Mouse (Mus musculus) lung, embryonic 16.5 days (tissue): Measurements from ENCODE around the gene Nr1i2. TPM values are rescaled to one million over a fixed set of nuclear protein-coding genes. Genes with fewer than 3 reads are reported as not detected.

Experiments
- ATAC-seq: fragments of 200-750 bp; cut with Nextera tagmentation; 2 replicates; pipeline ENCODE4 v1.8.0; 2017; ENCODE audit warnings: low read depth, mild to moderate bottlenecking, moderate library complexity
- H3K27ac ChIP-seq: fragments of 300-500 bp; sonication (generic); 2 replicates; pipeline ENCODE4 v1.5.1; 2014; ENCODE audit warnings: mild to moderate bottlenecking, control low read depth, low read length
- H3K27me3 ChIP-seq: fragments of 300-500 bp; sonication (generic); 2 replicates; pipeline ENCODE4 v1.6.1; 2014; ENCODE audit warnings: low read depth, low read length, mixed read lengths; ENCODE audit not compliant: control insufficient read depth, insufficient read depth
- H3K36me3 ChIP-seq: fragments of 300-500 bp; sonication (generic); 2 replicates; pipeline ENCODE4 v1.6.1; 2014; ENCODE audit warnings: low read length; ENCODE audit not compliant: control insufficient read depth, insufficient read depth
- H3K4me1 ChIP-seq: fragments of 300-500 bp; sonication (generic); replicated peaks from 2 replicates; pipeline ENCODE4 v1.6.1; 2014; ENCODE audit warnings: low read length, mixed read lengths; ENCODE audit not compliant: control insufficient read depth, insufficient read depth
- H3K4me2 ChIP-seq: fragments of 300-500 bp; sonication (generic); 2 replicates; pipeline ENCODE4 v1.6.1; 2014; ENCODE audit warnings: low read depth, low read length, control low read depth
- H3K4me3 ChIP-seq: fragments of 300-500 bp; sonication (generic); 2 replicates; pipeline ENCODE4 v1.5.1; 2014; ENCODE audit warnings: mild to moderate bottlenecking, low read length, control low read depth
- H3K9ac ChIP-seq: fragments of 300-500 bp; sonication (generic); 2 replicates; pipeline ENCODE4 v1.6.1; 2014; ENCODE audit warnings: low read length, control low read depth
- H3K9me3 ChIP-seq: fragments of 300-500 bp; sonication (generic); 2 replicates; pipeline ENCODE4 v1.6.1; 2016; ENCODE audit warnings: low read length; ENCODE audit not compliant: control insufficient read depth
- WGBS: fragments of 180-500 bp; shearing (Covaris S2); extraction: QIAGEN DNeasy Blood & Tissue Kit; methylation state at CpG from one replicate; pipeline ENCODE4 v1.1.7; 2014; 5-methylcytosine and 5-hydroxymethylcytosine counted together
- polyA plus RNA-seq: library from polyadenylated mRNA; unstranded; fragments of >200 nt; fragmentation: Nextera tagmentation; extraction: Ambion mirVana; gene quantifications from 2 replicates; pipeline ENCODE4 v1.2.1, GENCODE M21; 2015

The Nr1i2 gene
- polyA plus RNA-seq, 1 experiment from 2014 or later: not detected

DNA sequence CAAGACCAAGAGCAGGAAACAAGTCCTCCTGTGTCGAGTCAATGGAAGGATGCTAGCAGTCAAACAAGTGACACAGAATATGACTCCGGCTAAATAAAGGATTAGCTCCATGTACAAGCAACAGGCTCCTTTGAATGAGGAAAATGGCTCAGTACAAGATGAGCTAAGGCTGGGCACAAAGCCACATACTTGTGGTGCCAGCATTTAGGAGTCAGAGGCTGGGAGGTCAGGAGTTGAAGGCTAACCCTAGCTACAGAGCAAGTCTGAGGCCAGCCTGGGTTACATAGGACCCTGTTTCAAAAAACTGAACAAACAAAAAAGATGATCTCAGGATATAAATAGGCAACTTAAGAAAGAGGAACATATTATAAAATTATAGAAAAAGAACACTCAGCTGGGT, 4.5 kb downstream of the Nr1i2 start:
- no peaks in the 10 kb centered on the region for H3K27me3 ChIP-seq

DNA sequence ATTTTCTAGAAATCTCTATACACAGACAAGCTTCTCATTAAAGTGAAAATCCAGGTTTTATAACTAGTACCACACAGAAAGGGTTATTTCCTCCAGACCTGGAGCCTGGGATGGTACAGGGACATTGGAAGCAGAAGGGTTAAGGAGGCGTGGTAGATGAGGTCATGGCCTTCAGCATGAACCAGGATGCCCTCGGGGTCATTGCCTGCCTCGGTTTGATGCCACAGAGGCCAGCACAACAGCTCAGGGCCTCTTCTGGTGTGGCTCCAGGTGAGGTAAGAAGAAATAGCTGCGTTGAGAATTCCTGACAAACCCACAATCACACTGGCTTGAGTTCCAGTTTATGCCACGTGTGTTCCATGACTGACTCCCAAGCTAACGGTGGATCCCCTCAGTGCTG, 5.8 kb downstream of the Nr1i2 start:
- Histone ChIP-seq H3K36me3 (no peaks in the 10 kb centered on the region), H3K4me2 (no peak overlapping the region), H3K9me3 (no peaks in the 10 kb centered on the region), H3K4me1 (no peaks in the 10 kb centered on the region), H3K27ac (no peak overlapping the region), H3K27me3 (no peaks in the 10 kb centered on the region), H3K4me3 (no peak overlapping the region), H3K9ac (no peak overlapping the region)
- WGBS: 29% methylated on average over 6 of the region's 6 CpGs
- ATAC-seq: no peak

More for the DNA sequence above, 4.5 kb downstream of the Nr1i2 start:
- no peak overlapping the region for H3K27ac ChIP-seq
- H3K4me3 ChIP-seq: no peak overlapping the region
- no peak overlapping the region for H3K9ac ChIP-seq
- H3K9me3 ChIP-seq: no peaks in the 10 kb centered on the region
- 53% methylated on average over 2 of the region's 2 CpGs for WGBS
- peaks cover under 1% of the 10 kb centered on the region; the same call in 1 of the 2 replicates for H3K4me1 ChIP-seq
- no peak overlapping the region for H3K4me2 ChIP-seq
- H3K36me3 ChIP-seq: no peaks in the 10 kb centered on the region
- ATAC-seq: no peak

GRCm38 (mm10) chr16:38287762-38288161, 6.9 kb downstream of the Nr1i2 start:
- WGBS: 69% methylated on average over 3 of the region's 3 CpGs
- no peak for ATAC-seq
- Histone ChIP-seq H3K36me3 (no peaks in the 10 kb centered on the region), H3K9me3 (no peaks in the 10 kb centered on the region), H3K4me1 (no peaks in the 10 kb centered on the region), H3K4me3 (no peak overlapping the region), H3K9ac (no peak overlapping the region), H3K27ac (no peak overlapping the region), H3K4me2 (no peak overlapping the region), H3K27me3 (no peaks in the 10 kb centered on the region)

DNA sequence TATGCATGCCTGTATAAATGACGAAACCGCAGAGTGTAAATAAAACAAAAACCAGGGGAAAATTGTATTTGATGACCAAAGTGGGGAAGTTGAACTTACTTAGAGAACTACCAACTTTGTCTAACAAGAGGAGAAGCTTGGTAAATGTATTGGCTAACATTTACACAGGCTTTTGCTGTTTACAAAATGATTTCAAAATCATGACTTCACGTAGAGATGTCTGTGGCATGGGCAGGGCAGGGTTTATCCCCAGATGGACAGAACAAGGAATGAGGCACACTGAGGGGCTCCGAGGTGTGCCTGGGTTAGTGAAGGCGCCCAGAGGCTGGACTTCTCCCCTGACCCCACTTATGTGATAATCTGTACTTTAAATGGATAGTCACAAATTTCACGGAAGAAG, 7.3 kb downstream of the Nr1i2 start:
- no peaks in the 10 kb centered on the region for H3K36me3 ChIP-seq
- H3K9ac ChIP-seq: no peak overlapping the region
- H3K27me3 ChIP-seq: no peaks in the 10 kb centered on the region
- no peak for ATAC-seq
- no peak overlapping the region for H3K4me2 ChIP-seq
- H3K27ac ChIP-seq: no peak overlapping the region
- no peaks in the 10 kb centered on the region for H3K4me1 ChIP-seq
- 46% methylated on average over 6 of the region's 6 CpGs for WGBS
- no peaks in the 10 kb centered on the region for H3K9me3 ChIP-seq
- no peak overlapping the region for H3K4me3 ChIP-seq

GRCm38 (mm10) chr16:38286541-38286940, 8.1 kb downstream of the Nr1i2 start:
- whole genome bisulfite sequencing: 54% methylated on average over 4 of the region's 4 CpGs
- Histone ChIP-seq H3K4me1 (no peaks in the 10 kb centered on the region), H3K9me3 (no peaks in the 10 kb centered on the region), H3K27ac (no peak overlapping the region), H3K36me3 (no peaks in the 10 kb centered on the region), H3K27me3 (no peaks in the 10 kb centered on the region), H3K4me2 (no peak overlapping the region), H3K4me3 (no peak overlapping the region), H3K9ac (no peak overlapping the region)
- ATAC-seq: no peak

GRCm38 (mm10) chr16:38285801-38286200, 8.8 kb downstream of the Nr1i2 start:
- Histone ChIP-seq H3K27ac (no peak overlapping the region), H3K9ac (no peak overlapping the region), H3K36me3 (no peaks in the 10 kb centered on the region), H3K9me3 (no peaks in the 10 kb centered on the region), H3K4me3 (no peak overlapping the region), H3K27me3 (no peaks in the 10 kb centered on the region), H3K4me2 (no peak overlapping the region), H3K4me1 (no peaks in the 10 kb centered on the region)
- 62% methylated on average over 7 of the region's 7 CpGs for whole genome bisulfite sequencing
- ATAC-seq: no peak

DNA sequence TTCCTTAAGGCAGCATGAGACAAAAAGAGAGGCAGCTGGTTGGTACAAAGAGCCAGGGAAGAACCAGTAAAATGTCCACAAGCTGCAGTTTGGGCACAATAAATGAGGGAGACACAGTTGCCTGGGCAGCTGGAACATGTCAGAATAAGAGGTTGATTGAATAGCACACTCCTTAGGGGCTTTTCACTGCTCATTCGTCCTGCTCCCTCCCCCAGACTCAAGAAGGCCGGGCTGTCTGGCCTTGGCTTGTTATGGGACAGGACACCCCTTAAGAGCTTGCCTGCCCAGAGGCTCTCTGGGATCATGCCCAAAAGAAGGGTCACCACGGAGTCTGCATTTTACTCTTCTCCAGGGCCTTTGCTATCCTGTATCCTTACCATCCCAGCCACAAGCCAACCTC, 11.3 kb downstream of the Nr1i2 start:
- H3K4me3 ChIP-seq: no peak overlapping the region
- no peaks in the 10 kb centered on the region for H3K9me3 ChIP-seq
- no peaks in the 10 kb centered on the region for H3K4me1 ChIP-seq
- H3K27me3 ChIP-seq: no peaks in the 10 kb centered on the region
- 23% methylated on average over 3 of the region's 3 CpGs for WGBS
- no peak overlapping the region for H3K9ac ChIP-seq
- H3K27ac ChIP-seq: no peak overlapping the region
- no peaks in the 10 kb centered on the region for H3K36me3 ChIP-seq
- no peak overlapping the region for H3K4me2 ChIP-seq
- ATAC-seq: no peak

DNA sequence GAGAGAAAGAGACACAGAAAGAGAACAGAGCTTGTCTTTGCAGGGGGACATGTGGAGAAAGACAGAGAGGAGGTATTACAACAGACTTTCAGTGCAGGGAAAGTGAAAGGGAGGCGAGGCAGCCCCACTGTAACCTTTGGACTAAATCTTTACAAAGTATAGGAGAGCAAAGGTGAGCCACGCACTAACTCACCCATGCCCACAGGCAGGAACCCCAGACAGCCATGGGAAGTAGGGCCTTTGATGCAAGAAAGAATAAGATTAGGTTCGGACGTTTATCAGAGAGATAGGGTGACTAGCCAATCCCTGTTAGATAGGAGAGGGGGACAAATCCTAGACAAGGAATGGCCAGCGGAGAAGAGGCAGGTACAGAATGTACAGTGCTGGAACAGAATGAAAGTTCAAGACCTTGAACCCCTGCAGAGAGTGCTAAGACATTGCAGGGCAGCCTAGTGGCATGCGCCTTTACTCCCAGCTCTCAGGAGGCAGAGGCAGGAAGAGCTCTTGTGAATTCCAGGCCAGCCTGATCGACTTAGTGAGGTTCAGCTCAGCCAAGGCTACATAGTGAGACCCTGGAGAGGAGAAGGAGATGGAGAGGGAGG, 12.0 kb downstream of the Nr1i2 start:
- Histone ChIP-seq H3K4me1 (no peaks in the 10 kb centered on the region), H3K27ac (no peak overlapping the region), H3K27me3 (no peaks in the 10 kb centered on the region), H3K4me3 (no peak overlapping the region), H3K36me3 (no peaks in the 10 kb centered on the region), H3K4me2 (no peak overlapping the region), H3K9ac (no peak overlapping the region), H3K9me3 (no peaks in the 10 kb centered on the region)
- WGBS: 73% methylated on average over 7 of the region's 7 CpGs
- no peak for ATAC-seq

DNA sequence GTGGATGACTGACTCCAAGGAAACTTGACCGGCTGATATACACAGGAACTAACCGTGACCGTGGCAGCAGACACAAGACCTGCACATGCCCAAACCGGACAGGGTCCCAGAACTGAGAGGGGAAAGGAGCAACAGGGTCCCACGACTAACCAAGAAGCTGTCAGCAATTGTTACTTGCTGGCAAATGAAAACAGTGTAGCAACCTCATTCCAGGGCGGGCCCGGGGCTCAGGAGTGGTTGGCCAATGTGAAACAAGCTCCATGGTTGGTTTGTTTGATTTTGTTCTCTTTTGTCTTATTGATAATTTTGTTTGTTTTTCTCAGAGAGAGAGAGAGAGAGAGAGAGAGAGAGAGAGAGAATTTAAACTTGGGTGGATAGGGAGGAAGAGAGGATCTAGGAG, 13.7 kb downstream of the Nr1i2 start:
- 55% methylated on average over 7 of the region's 7 CpGs for WGBS
- Histone ChIP-seq H3K4me1 (no peaks in the 10 kb centered on the region), H3K9ac (no peak overlapping the region), H3K36me3 (no peaks in the 10 kb centered on the region), H3K27ac (no peak overlapping the region), H3K4me3 (no peak overlapping the region), H3K9me3 (no peaks in the 10 kb centered on the region), H3K27me3 (no peaks in the 10 kb centered on the region), H3K4me2 (no peak overlapping the region)
- no peak for ATAC-seq

DNA sequence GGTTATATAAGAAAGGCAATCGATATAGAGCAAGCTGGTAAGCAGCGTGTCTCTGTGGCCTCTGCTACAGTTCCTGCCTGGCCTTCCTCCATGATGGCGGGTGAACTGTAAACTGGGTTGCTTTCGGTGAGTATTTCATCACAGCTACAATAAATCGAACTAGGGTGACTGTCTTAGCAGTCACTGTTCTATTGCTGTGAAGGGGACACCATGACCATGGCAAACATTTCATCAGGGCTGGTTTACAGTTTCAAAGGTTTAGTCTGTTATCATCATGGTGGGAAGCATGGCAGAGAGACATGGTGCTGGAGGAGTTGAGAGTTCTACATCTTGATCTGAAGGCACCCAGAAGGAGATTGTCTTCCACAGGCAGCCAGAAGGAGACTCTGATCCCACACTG, 14.8 kb downstream of the Nr1i2 start:
- ATAC-seq: no peak
- Histone ChIP-seq H3K4me3 (no peak overlapping the region), H3K4me1 (no peaks in the 10 kb centered on the region), H3K9me3 (no peaks in the 10 kb centered on the region), H3K9ac (no peak overlapping the region), H3K4me2 (no peak overlapping the region), H3K36me3 (no peaks in the 10 kb centered on the region), H3K27me3 (no peaks in the 10 kb centered on the region), H3K27ac (no peak overlapping the region)
- WGBS: 92% methylated on average over 5 of the region's 5 CpGs
